Mouse (Mus musculus): ENCODE results near the gene Mgat5.

DNA sequence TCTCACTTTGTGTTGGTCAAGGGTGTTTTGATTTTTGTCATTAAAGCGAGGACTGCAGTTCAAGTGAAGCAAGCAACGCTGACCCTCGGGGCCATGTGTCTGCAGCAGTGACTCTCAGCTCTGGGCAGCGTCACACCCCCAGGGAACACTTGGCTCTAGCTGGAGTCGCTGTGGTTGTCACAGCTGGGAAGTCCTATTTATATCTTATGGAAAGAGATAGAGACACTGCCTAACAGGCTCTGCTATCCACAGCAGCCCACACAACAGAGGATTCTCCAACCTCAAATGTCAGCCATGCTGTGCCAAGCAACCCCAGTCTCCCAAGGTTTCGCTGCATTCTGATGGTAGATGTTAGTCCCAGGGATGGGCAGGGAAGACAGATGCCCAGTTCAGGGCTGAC lies 125.0 kb downstream of the Mgat5 start:
- TF ChIP-seq FOSL1 (IDR thresholded peaks at IDR 0.05; ENCODE audit: insufficient read depth, low read length, poor library complexity, severe bottlenecking), result no peak
- no peak for TF ChIP-seq MAX (IDR thresholded peaks at IDR 0.05)
- no peak for TF ChIP-seq CTCF (IDR thresholded peaks at IDR 0.05; ENCODE audit: control insufficient read depth, insufficient read depth, insufficient read length)
- no peak for TF ChIP-seq MYOD1 (IDR thresholded peaks at IDR 0.05; ENCODE audit: control insufficient read depth, insufficient read length, low read depth)
